Mouse (Mus musculus): ENCODE data around the gene Irgq.
"Not testable (repeated sequence)": the region's sequence is repeated elsewhere in the genome, so short reads cannot be mapped to it uniquely, and the experiment has no call there.

The Irgq gene

GRCm38 (mm10) chr7:24516319-24516718 lies 14.2 kb upstream of the Irgq start:
- not testable (repeated sequence) for DNase-seq (ENCODE audit: low read depth)

GRCm38 (mm10) chr7:24517077-24517476 lies 13.4 kb upstream of the Irgq start:
- DNase-seq (ENCODE audit: low read depth), result no peak

- DNase-seq (ENCODE audit: low read depth), result no peak
These were observed 12.8 kb upstream of the Irgq start for GRCm38 (mm10) chr7:24517654-24518053.

GRCm38 (mm10) chr7:24519130-24519529 lies 11.4 kb upstream of the Irgq start:
- no peak for DNase-seq (ENCODE audit: low read depth)

- not testable (repeated sequence) for DNase-seq (ENCODE audit: low read depth)
These were observed 10.4 kb upstream of the Irgq start for GRCm38 (mm10) chr7:24520054-24520453.

GRCm38 (mm10) chr7:24522805-24523204 lies 7.7 kb upstream of the Irgq start:
- DNase-seq (ENCODE audit: low read depth), result no peak

GRCm38 (mm10) chr7:24523723-24524122 lies 6.8 kb upstream of the Irgq start:
- no peak for DNase-seq (ENCODE audit: low read depth)

GRCm38 (mm10) chr7:24524978-24525377 lies 5.5 kb upstream of the Irgq start:
- DNase-seq (ENCODE audit: low read depth), result no peak

- DNase-seq (ENCODE audit: low read depth), result no peak
These were observed 4.6 kb upstream of the Irgq start for GRCm38 (mm10) chr7:24525686-24526420.

GRCm38 (mm10) chr7:24528861-24529260 lies 1.6 kb upstream of the Irgq start:
- DNase-seq (ENCODE audit: low read depth), result no peak

GRCm38 (mm10) chr7:24529580-24529979 lies 909 bp upstream of the Irgq start:
- no peak for DNase-seq (ENCODE audit: low read depth)

GRCm38 (mm10) chr7:24531211-24531971 lies 902 bp downstream of the Irgq start:
- DNase-seq (ENCODE audit: low read depth), result peak; percentile 33

- DNase-seq (ENCODE audit: low read depth), result no peak
These were observed 2.6 kb downstream of the Irgq start for GRCm38 (mm10) chr7:24533031-24533571.

- no peak for DNase-seq (ENCODE audit: low read depth)
These were observed 3.3 kb downstream of the Irgq start for GRCm38 (mm10) chr7:24533806-24534205.

- DNase-seq (ENCODE audit: low read depth), result no peak
These were observed 3.8 kb downstream of the Irgq start for GRCm38 (mm10) chr7:24534301-24534700.

GRCm38 (mm10) chr7:24537081-24537480 lies 6.6 kb downstream of the Irgq start:
- no peak for DNase-seq (ENCODE audit: low read depth)

- no peak for DNase-seq (ENCODE audit: low read depth)
These were observed 7.1 kb downstream of the Irgq start for GRCm38 (mm10) chr7:24537591-24537990.

GRCm38 (mm10) chr7:24538154-24538553 lies 7.7 kb downstream of the Irgq start:
- no peak for DNase-seq (ENCODE audit: low read depth)

GRCm38 (mm10) chr7:24538701-24539100 lies 8.2 kb downstream of the Irgq start:
- no peak for DNase-seq (ENCODE audit: low read depth)

GRCm38 (mm10) chr7:24539686-24540085 lies 9.2 kb downstream of the Irgq start:
- no peak for DNase-seq (ENCODE audit: low read depth)

GRCm38 (mm10) chr7:24544506-24544905 lies 14.0 kb downstream of the Irgq start:
- no peak for DNase-seq (ENCODE audit: low read depth)

- no peak for DNase-seq (ENCODE audit: low read depth)
These were observed 15.7 kb downstream of the Irgq start, which contains the start of the genes Pinlyp and Xrcc1 for GRCm38 (mm10) chr7:24546068-24546614. TSS of gene Pinlyp (minus strand) at chr7:24546118. TSS of gene Xrcc1 (plus strand) at chr7:24546289.

Data from fibroblast of lung, adult 2 months (primary cell).